Mouse (Mus musculus) liver, postnatal 0 days (tissue): Measurements from ENCODE around the gene P4hb.

Experiments
- CTCF ChIP-seq: sonication (generic); IDR thresholded peaks from 2 replicates; pipeline ENCODE4 v1.5.1; 2016; ENCODE audit warnings: antibody characterized with exemption, low read depth
- EP300 ChIP-seq: IDR thresholded peaks from 2 replicates; pipeline ENCODE4 v1.6.1; 2016; ENCODE audit warnings: antibody characterized with exemption, low read depth, mild to moderate bottlenecking

DNA sequence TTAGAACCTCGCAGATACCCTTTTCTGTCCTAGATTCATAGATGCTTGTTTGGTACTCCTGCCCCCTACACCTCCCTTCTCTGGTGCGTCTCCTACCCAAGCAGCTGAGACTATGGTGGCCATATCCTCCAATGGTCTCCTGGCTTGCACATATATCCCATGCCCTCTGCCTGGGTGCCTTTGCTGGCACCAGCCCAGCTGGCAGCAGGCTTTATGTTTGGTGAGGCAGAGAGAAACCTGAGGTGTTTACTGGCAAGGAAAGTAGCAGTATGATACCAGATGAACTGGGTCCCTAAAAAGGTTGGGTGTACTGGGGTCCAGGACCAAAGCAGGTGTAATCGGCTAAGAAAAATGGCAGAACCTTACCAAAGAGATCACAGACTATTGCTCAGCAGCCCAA, 27.1 kb downstream of the P4hb start:
- TF ChIP-seq CTCF (no peak), EP300 (no peak)
